Mouse (Mus musculus): Measurements from ENCODE around the gene Olfr560. TPM values are rescaled to one million over a fixed set of nuclear protein-coding genes. Genes with fewer than 3 reads are reported as not detected.

Olfr560 gene
- polyA plus RNA-seq, 1 experiment from 2014 or later = not detected

Other genes with a start within 250 kb of the Olfr560 start
- not detected in 2 replicates for gene Olfr547, start 224.6 kb downstream of the Olfr560 start, polyA plus RNA-seq (2015; fragmentation: Nextera tagmentation; extraction: Ambion mirVana)
- gene Olfr548-ps1, start 218.5 kb downstream of the Olfr560 start, polyA plus RNA-seq (2015; fragmentation: Nextera tagmentation; extraction: Ambion mirVana) = not detected in 2 replicates
- gene Olfr549, start 209.5 kb downstream of the Olfr560 start, polyA plus RNA-seq (2015; fragmentation: Nextera tagmentation; extraction: Ambion mirVana) = not detected in 2 replicates
- gene Trim21, start 193.9 kb downstream of the Olfr560 start, polyA plus RNA-seq (2015; fragmentation: Nextera tagmentation; extraction: Ambion mirVana) = 0.41 TPM in 1 of 2 replicates, not detected in the other
- not detected in 2 replicates for gene Olfr550, start 187.9 kb downstream of the Olfr560 start, polyA plus RNA-seq (2015; fragmentation: Nextera tagmentation; extraction: Ambion mirVana)
- not detected in 2 replicates for gene Olfr551, start 167.5 kb downstream of the Olfr560 start, polyA plus RNA-seq (2015; fragmentation: Nextera tagmentation; extraction: Ambion mirVana)
- gene Olfr552, start 161.6 kb downstream of the Olfr560 start, polyA plus RNA-seq (2015; fragmentation: Nextera tagmentation; extraction: Ambion mirVana) = not detected in 2 replicates
- gene Olfr553, start 141.1 kb downstream of the Olfr560 start, polyA plus RNA-seq (2015; fragmentation: Nextera tagmentation; extraction: Ambion mirVana) = not detected in 2 replicates
- not detected in 2 replicates for gene Olfr554, start 120.9 kb downstream of the Olfr560 start, polyA plus RNA-seq (2015; fragmentation: Nextera tagmentation; extraction: Ambion mirVana)
- gene Olfr555, start 100.5 kb downstream of the Olfr560 start, polyA plus RNA-seq (2015; fragmentation: Nextera tagmentation; extraction: Ambion mirVana) = not detected in 2 replicates
- gene Olfr556, start 94.5 kb downstream of the Olfr560 start, polyA plus RNA-seq (2015; fragmentation: Nextera tagmentation; extraction: Ambion mirVana) = not detected in 2 replicates
- gene Trim68, start 72.0 kb downstream of the Olfr560 start, polyA plus RNA-seq (2015; fragmentation: Nextera tagmentation; extraction: Ambion mirVana) = 5.6 and 5.8 TPM in 2 replicates
- not detected in 2 replicates for gene Olfr557, start 63.5 kb downstream of the Olfr560 start, polyA plus RNA-seq (2015; fragmentation: Nextera tagmentation; extraction: Ambion mirVana)
- not detected in 2 replicates for gene Olfr558, start 57.2 kb downstream of the Olfr560 start, polyA plus RNA-seq (2015; fragmentation: Nextera tagmentation; extraction: Ambion mirVana)
- not detected in 2 replicates for gene Olfr33, start 40.3 kb downstream of the Olfr560 start, polyA plus RNA-seq (2015; fragmentation: Nextera tagmentation; extraction: Ambion mirVana)
- gene Olfr559, start 31.9 kb downstream of the Olfr560 start, polyA plus RNA-seq (2015; fragmentation: Nextera tagmentation; extraction: Ambion mirVana) = not detected in 2 replicates
- gene Olfr78, start 105 bp upstream of the Olfr560 start, polyA plus RNA-seq (2015; fragmentation: Nextera tagmentation; extraction: Ambion mirVana) = not detected in 2 replicates
- gene Olfr561, start 11.9 kb upstream of the Olfr560 start, polyA plus RNA-seq (2015; fragmentation: Nextera tagmentation; extraction: Ambion mirVana) = not detected in 2 replicates
- gene Olfr564, start 44.1 kb upstream of the Olfr560 start, polyA plus RNA-seq (2015; fragmentation: Nextera tagmentation; extraction: Ambion mirVana) = not detected in 2 replicates
- gene Olfr566, start 99.4 kb upstream of the Olfr560 start, polyA plus RNA-seq (2015; fragmentation: Nextera tagmentation; extraction: Ambion mirVana) = not detected in 2 replicates
- not detected in 2 replicates for gene Olfr568, start 117.8 kb upstream of the Olfr560 start, polyA plus RNA-seq (2015; fragmentation: Nextera tagmentation; extraction: Ambion mirVana)
- not detected in 2 replicates for gene Olfr569, start 131.5 kb upstream of the Olfr560 start, polyA plus RNA-seq (2015; fragmentation: Nextera tagmentation; extraction: Ambion mirVana)
- 0.20 TPM in 1 of 2 replicates, not detected in the other for gene Olfr570, start 135.2 kb upstream of the Olfr560 start, polyA plus RNA-seq (2015; fragmentation: Nextera tagmentation; extraction: Ambion mirVana)
- not detected in 2 replicates for gene Olfr571, start 158.2 kb upstream of the Olfr560 start, polyA plus RNA-seq (2015; fragmentation: Nextera tagmentation; extraction: Ambion mirVana)
- gene Olfr572, start 165.0 kb upstream of the Olfr560 start, polyA plus RNA-seq (2015; fragmentation: Nextera tagmentation; extraction: Ambion mirVana) = not detected in 2 replicates
- not detected in 2 replicates for gene Olfr573-ps1, start 183.2 kb upstream of the Olfr560 start, polyA plus RNA-seq (2015; fragmentation: Nextera tagmentation; extraction: Ambion mirVana)
- gene Olfr574, start 189.1 kb upstream of the Olfr560 start, polyA plus RNA-seq (2015; fragmentation: Nextera tagmentation; extraction: Ambion mirVana) = not detected in 2 replicates
- not detected in 2 replicates for gene Olfr575, start 199.4 kb upstream of the Olfr560 start, polyA plus RNA-seq (2015; fragmentation: Nextera tagmentation; extraction: Ambion mirVana)
- gene Olfr576, start 203.3 kb upstream of the Olfr560 start, polyA plus RNA-seq (2015; fragmentation: Nextera tagmentation; extraction: Ambion mirVana) = not detected in 2 replicates
- gene Olfr577, start 216.6 kb upstream of the Olfr560 start, polyA plus RNA-seq (2015; fragmentation: Nextera tagmentation; extraction: Ambion mirVana) = not detected in 2 replicates
- gene Olfr578, start 230.0 kb upstream of the Olfr560 start, polyA plus RNA-seq (2015; fragmentation: Nextera tagmentation; extraction: Ambion mirVana) = not detected in 2 replicates

Measured in forebrain, embryonic 16.5 days (tissue).